Mouse (Mus musculus): Measurements from ENCODE around the gene Rab3b.
A peak's percentile ranks its signal among the peaks of the same experiment; 100 is the strongest.
"Not testable (repeated sequence)": the region's sequence is repeated elsewhere in the genome, so short reads cannot be mapped to it uniquely, and the experiment has no call there.

Rab3b gene

DNA sequence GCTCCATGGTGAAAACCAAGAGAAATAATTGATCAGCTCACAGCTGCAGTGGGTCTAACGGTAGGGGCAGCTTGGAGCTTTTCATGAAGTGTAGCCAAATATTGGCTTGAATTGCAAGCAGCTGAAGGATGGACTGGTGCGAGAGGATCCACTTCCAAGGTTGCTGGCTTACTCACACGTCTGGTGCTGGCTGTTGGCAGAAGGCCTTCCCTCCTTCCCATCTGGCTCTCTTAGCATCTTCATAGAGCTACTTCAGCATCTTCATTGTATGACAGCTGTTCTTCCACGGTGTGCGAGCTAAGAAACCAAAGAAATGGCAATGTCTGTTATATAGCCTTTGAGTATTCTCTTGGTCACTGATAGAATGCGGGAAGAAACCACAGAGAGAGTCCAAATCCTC lies 12.0 kb downstream of the Rab3b start:
- peak in 1 of 2 experiments; percentile 53 for DNase-seq (ENCODE audit: low spot score in 2 of 2)

DNA sequence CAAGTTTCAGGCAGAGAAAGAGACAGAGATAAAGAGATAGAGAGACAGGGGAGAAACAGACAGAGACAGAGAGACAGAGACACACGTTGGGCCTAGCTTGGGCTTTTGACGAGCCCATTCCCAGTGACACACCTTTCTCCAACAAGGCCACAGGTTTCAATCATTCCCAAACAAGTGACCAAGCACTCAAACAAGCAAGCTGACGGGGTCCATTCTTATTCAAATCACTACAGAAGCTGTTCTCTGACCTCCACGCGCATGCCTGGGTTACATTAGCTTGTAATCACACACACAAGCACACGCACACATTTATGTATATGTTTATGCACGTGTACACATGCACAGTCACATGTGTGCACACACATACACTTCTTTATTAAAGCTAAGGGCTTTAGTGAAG lies 21.6 kb downstream of the Rab3b start:
- no peak for DNase-seq (ENCODE audit: low spot score in 2 of 2)

DNA sequence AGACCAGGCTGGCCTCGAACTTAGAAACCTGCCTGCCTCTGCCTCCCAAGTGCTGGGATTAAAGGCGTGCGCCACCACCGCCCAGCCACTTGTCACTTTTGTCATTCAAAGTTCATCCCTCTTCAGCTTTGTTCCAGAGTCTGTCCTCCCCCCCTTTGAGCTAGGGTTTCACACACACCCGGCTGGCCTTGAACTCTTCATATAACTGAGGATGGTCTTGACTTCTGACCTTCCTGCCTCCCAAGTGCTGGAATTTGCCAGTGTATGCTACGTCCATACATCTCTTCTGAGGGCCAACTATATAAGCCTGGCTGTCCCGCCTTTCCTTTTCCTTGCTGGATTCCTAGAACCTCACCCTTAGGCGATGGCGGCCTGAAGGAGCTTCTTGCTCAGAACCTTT lies 24.0 kb downstream of the Rab3b start:
- DNase-seq (ENCODE audit: low spot score in 2 of 2): no peak

DNA sequence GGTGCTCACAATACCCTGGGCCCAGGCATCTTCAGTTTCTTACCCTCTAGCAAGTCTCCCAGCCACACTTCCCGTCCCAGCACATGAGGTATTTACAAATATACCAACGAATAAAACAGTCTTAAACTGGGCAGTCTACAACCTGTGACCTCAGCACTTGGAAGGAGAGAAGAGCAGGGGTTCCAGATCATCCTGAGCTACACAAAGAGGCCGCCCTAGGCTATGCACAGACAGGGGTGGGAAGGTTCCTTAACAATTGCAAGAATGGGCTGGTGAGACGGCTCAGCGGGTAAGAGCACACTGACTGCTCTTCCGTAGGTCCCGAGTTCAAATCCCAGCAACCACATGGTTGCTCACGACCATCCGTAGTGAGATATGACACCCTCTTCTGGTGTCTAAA lies 24.5 kb downstream of the Rab3b start:
- no peak for DNase-seq (ENCODE audit: low spot score in 2 of 2)

DNA sequence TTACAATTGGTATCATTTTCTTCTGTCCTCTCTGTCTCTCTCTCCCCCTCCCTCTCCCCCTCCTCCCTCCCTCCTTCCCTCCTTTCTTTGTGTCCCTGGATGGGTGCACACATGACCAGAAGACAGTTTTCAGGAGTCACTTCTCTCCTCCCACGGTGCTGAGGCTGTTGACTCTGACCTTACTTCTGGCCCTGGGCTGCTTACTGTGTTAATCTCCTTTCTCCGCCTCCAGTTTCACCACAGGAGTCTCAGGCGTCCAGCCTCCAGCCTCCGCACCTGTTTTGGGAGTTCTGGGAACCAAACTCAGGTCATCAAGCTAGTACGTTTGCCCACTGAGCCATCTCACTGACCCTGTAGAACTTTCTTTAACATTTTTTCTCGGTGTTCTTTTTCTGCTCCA lies 25.2 kb downstream of the Rab3b start:
- no peak for DNase-seq (ENCODE audit: low spot score in 2 of 2)

DNA sequence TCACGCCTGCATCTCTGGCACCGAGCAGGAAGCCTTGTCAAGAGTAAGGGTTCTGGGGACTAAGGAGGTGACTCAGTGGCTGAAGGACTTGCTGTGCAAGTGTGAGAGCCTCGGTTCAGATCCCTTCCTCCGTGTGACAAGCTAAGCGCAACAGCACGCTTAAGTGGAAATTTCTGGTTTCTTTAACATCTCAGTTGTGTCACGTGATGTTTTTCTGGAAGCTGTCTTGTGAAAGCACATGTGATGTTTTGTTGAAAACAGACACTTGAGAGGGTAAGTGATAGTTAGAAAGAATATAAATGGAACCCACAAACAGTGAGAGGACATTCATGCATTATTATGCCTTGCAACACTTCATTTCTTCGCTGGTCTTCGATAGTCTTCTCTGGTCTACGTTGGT lies 25.9 kb downstream of the Rab3b start:
- no peak for DNase-seq (ENCODE audit: low spot score in 2 of 2)

DNA sequence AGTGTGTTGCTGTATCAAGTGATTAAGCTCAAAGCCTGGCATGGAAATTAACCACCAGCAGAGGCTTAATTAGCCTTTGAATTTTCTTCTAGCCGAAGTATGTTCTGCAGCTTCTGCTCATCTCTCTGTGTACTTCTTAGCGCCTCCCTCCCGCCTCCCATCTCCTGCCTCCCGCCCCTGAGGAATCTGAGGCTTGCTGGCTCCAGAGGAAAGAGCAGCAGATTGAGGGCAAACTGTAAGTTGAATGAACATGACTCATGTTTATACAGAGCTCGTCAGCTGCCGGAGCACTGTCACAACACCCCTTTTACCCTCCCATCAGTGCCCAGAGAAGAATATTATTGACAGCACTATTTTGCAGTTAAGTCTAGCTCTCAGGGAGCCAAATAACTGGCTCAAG lies 27.0 kb downstream of the Rab3b start:
- peak in 1 of 2 experiments; percentile 37 for DNase-seq (ENCODE audit: low spot score in 2 of 2)

DNA sequence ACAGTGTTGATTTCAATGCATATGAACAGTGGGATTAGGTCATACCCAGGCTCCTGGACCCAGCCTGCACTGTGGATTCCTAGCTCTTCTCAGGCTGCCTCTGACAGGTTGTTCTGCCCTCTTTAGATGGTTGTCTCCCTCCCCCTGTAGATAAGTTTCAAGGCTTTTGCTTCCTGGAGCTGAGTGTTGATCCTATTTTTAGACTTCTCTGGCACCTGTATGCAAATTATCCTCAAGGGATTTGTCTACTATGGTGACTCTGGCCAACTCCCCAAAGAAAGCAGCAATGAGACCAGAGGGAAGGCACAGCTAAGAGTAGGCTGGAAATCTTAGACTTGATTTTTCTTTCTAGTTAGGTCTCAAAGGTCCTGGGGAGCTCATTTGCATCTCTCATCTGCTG lies 28.6 kb downstream of the Rab3b start:
- DNase-seq (ENCODE audit: low spot score in 2 of 2): no peak

DNA sequence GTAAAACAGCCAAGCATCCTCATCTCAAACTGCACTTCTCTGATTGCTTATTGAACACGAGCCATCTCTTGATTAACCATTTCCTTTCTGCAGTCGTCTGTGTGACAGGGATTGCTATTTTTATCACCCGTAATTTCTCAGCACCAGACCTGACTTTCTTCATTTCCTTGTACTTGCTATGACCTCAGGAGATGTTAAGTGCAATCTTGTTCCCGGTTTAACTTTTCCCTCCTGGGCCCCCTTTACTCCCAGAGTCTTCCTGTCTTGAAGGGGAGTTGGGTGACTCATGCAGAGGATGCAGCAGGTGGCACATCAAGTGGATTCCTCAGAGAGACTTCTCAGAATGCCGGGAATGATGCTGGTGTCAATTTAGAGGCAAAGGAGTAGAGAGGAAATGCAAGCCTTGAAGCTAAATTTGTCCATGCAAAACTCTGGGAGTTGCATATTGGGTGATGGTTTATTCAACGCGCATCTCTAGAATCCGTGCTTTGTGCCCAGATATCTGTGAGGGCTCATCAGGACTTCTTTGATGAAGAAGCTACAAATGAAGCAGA lies 31.1 kb downstream of the Rab3b start:
- no peak for DNase-seq (ENCODE audit: low spot score in 2 of 2)

DNA sequence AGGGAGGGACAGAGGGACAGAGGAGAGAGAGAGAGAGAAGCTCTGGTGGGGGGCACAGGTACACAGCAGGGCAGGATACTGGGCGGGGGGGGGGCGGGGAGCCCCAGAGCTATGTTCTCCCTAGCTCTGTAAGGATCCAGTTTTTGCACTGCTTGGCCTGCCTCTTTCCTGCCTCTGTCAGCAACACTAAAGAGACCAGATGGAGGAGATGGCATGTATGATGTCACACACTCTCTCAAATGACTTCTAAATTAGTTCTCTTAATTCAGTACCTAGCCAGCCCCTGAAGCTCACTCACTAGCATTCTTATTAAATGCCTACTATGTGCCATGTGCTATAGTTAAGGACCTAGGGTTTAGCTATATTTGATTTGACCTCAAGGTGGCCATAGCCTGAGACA lies 33.0 kb downstream of the Rab3b start:
- no peak for DNase-seq (ENCODE audit: low spot score in 2 of 2)

DNA sequence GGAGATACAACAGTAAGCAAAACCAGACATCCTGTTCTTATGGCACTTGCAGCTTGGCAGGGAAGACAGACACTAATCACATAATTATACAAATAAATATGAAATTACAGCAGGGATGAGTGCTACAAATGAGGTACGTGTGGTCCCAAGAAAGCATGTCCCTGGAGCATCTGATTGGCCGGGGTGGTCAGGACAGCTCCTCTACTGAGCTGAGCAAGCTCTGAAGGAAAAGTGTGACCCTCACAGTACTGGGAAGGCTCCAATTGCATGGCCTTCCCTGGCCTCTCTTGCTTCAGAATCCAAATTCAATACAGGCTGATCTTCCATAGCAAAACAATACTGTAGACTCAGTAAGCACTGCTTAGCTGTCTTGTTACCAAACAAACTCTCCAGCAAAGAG lies 34.3 kb downstream of the Rab3b start:
- no peak for DNase-seq (ENCODE audit: low spot score in 2 of 2)

DNA sequence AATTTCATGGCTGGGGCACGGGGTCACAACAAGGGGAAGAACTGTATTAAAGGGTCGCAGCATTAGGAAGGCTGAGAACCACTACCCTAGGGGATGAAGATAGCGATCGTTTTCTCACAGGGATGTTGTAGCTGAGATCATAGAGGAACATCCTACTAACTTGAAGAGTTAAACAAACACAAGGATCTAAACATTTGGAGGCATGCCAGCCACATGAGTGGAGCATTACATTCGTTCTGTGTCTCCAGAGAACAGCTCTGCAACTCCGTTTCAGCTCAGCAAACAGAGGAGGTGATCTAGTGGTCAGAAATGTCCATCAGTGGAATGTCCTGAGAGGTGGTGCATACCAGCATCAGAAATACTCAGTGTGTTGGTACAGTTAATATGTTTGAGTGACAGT lies 35.5 kb downstream of the Rab3b start:
- DNase-seq (ENCODE audit: low spot score in 2 of 2): no peak

DNA sequence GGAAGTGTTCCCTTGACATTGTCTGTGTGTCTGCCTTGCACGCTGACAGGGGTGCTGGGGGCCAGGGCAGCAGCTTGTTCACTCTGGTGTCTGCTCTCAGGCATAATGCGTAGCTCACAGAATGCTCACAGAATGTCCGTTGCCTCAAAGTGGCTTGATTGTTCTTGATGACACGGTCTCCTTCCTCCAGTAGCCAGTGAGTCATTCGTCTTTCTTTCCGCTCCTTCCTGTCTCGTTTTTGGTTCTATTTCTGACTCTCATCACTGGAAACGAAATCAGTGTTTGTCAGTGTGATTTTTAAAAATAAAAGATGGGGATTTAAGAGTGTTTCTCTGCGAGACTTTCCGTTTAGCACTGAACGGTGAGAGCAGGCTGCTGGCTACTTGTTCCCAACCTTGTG lies 36.2 kb downstream of the Rab3b start:
- no peak for DNase-seq (ENCODE audit: low spot score in 2 of 2)

DNA sequence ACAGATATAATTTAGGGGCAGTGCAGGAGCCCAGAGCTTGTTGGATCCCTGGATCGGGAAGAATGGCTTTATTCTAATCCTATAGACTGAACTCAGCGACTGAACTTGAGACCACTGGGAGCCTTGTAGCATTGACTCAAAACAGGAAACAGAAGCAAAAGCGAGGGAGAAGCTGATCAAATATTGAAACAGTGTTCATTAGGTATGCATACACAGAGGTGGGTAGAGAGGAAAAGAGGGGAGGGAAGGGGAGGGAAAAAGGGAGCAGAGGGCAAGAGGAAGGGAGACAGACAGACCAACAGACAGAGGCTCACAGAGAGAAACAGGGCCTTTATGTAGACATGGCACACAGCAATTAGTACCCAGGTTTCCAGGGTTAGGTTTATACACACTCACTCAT lies 38.8 kb downstream of the Rab3b start:
- no peak for DNase-seq (ENCODE audit: low spot score in 2 of 2)

DNA sequence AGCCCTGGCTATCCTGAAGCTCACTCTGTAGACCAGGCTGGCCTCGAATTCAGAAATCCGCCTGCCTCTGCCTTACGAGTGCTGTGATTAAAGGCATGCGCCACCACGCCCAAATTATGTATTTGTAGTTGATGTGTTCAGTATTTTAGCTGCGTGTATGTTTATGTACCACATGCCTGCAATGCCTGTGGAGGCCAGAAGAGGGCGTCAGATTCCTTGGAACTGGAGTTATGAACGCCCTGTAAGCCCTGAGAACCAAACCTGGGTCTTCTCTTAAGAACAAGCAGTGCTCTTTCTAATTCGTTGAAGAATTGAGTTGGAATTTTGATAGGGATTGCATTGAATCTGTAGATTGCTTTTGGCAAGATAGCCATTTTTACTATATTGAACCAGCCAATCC lies 49.1 kb downstream of the Rab3b start:
- not testable (repeated sequence) for DNase-seq (ENCODE audit: low spot score in 2 of 2)

DNA sequence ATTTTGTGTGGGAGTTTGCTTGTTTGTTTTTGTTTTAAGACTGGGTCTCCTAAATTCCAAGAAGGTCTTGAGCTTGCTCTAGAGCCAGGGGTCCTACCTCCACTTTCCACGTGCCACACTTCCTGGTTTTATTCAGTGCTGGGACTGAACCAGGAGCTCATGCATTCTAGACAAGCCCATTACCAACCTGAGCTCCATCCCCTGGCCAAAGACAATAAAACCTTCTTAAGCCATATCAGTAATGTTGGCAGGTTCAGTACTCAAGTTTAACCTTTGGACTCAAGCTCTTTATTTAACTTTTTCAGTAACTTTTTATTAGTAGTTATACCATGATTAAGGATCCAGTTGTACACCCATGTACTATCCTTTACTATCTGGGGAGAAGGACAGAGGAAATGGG lies 54.3 kb downstream of the Rab3b start:
- DNase-seq (ENCODE audit: low spot score in 2 of 2): no peak

DNA sequence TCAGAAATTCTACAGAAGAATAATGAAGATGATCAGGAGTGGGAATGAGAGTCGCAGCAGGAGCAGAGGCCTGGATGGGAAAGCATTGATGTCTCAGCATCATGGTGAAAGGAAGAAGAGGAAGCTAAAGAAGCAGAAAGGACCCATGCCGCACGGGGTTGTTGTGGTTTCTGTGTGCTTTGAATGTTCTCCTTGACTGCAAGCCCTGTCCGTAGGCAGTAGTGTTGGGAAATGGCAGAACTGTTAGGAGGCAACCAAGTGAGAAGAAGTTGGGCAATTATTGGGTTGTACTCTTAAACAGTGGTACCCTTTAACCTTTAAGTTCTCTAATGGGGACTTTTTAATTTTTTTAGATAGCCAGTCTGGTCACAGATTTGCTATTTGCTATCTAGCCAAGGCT lies 56.0 kb downstream of the Rab3b start:
- no peak for DNase-seq (ENCODE audit: low spot score in 2 of 2)

DNA sequence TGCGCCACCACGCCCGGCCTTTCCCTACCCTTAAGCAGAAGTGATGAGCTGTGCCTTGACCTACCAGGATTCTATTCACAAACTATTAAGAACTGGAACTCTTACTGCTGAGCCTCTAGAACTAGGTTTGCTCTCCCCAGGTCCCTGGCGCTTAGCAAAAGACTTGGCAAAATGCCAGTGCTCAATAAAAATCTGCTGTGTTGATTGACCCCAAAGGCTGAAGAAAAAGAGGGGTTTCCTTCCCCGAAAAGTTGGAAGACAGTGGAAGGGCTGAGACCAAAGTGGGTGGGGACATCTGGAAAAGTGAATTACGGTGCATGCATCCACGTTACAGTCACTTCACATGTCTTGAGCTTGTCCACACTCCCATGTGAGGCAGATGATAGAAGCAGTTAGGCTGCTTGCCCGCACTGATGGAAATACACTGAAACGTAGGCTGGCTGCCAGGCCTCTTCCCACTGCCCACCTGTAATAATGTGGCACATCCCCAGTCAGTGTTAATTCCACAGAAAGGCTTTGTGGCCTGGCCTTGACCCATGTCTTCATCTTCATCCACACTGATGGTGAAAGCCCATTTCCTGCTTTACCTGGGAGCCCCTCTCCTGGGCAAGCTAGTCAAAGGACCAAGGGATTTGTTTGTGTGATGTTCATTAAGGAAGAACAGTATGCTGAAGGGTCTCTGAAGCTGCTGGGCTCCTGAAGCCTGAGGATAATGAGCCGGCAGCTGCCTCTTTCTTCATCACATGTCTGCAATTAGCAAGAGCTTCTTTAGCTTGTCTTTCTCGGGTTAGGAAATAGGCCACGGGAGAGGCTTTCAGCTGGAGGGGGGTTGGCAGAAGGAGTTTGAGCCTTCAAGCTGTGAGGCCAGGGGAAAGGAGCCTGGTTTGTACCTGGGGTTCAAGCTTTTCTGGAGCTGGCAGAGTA lies 59.2 kb downstream of the Rab3b start:
- peak in 1 of 2 experiments; percentile 71 for DNase-seq (ENCODE audit: low spot score in 2 of 2)

DNA sequence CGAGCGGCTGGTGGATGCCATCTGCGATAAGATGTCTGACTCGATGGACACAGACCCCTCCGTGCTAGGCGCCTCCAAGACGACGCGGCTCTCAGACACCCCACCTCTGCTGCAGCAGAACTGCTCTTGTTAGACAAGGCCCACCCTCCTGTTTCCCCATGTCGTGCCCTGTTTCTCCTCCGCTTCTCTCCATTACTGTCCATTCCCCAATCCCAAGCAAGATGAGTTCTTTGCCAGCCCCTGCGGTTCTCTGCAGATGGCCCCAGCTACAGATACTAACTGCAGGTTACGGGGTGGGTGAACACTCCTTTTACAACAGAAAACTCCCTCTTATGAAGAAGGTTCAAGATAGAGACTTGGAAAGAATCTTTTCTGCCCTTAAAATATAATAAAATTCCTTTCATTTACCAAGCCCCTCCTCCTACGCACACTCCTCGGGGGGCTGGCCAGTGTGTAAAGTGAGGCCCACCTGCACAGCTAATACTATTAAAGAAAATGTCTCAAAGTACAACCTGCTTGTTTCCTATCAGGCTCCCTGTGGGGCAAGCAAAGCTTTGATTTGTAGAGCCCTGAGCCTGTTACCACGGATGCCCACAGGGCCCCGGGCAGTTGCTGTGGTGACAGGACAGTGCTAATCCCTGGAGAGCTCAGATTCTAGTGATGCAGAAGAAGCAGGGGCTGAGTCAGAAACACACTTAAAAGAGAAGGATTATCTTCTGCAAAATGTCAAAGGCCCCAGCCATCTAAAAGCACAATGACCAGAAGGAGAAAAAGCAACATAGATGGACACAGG lies 62.0 kb downstream of the Rab3b start:
- DNase-seq (ENCODE audit: low spot score in 2 of 2): no peak

DNA sequence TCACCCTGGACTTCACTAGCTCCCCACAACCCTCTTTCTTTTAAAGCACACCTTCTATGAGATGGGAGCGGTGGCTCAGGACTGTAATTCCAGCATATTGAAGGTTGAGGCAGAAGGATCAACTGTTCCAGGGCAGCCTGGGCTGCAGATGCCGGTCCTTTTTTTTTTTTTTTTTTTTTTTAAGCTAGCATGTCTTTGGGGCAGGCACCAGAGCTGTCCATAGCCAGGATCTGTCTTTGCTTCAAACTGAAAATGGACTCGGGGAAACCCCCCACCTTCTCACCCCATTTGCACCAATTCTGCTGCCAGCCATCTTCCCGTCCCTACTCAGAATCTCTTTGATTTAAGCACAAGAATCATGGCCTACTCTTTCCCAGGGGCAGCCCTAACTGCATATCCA lies 63.3 kb downstream of the Rab3b start:
- no peak for DNase-seq (ENCODE audit: low spot score in 2 of 2)

DNA sequence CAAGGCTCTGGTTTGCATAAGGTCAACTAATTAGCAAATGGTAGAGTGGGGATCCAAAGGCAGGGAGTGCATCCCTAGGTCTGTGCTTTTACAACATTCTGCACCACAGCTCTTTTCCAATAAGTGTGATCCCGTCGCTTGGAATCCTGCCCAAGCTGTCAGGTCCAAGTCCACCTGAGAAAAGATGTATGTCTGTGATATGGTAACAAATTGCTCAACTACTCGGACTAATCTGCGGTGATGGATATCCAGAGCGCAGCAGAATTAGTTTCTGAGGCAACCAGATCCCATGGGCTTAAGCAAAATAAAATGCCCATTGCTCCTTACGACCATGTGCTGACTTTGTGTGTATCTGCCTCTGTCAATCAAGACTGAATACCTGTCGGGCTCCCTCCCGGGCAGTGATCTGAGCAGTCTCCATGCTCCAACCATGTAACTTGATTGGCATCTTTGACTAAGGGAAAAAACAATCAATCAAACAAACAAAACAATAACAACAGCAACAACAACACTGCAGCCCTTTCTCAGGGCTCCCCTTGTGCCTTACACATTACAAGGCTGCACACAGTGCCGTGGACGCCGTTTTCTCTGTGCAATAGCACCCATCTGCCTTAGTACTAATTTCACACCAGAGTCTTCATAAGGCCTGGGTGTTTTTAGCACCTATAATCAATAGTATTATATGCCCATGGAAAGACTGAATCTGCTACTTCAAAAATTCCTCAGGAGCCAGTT lies 64.3 kb downstream of the Rab3b start:
- no peak for DNase-seq (ENCODE audit: low spot score in 2 of 2)

DNA sequence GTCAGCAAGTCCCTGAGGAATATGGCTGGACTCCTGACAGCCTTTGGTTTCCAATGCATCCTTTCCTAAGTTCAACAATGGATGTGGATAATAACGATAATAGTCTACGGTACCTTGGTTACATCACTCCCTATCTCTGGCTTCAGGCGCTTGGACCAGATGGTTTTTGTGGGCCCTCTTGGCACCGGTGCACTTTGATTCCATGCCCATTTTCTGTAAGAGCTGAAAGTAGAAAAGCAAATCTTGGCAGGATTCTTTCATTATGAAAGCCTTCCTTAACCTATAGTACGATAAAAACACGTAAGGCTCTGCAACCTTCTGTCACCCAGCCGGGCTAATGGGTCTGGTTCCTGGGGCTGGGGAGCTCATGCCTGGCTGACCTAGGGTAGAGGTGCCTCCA lies 70.3 kb downstream of the Rab3b start:
- peak; percentile 16 to 74 for DNase-seq (ENCODE audit: low spot score in 2 of 2)

Data from left cerebral cortex, adult 9 months (tissue).